Comparison of ENCODE assay signal across 16 mouse cellular contexts in the genomic region with DNA sequence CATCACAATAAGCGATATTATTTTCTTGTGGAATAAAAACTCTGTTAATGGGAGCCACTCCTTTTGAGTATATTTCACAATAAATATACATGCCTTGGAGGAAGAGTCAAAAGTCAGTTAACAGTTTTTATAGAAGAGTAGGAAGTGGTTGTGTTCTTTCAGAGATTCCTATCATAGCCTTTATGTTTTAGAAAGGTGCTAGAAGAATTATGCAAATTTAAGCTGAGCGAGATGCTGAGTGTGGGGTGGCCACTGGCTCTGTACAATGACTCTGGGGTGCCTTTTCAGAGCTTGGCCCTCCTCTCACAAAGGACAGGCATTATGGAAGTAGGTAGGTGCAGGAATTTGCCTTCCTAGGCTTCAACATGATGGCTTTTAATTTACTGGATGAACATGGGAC. TPM values are rescaled to one million over a fixed set of nuclear protein-coding genes. Genes with fewer than 3 reads are reported as not detected.
"Had no signal": no experiment of that assay in that cellular context is flagged by ENCODE, and none has a peak within 500 bp of the region (broad histone marks: within the 10 kb centered on the region; RNA-seq: fewer than 3 reads in every experiment).

No protein-coding gene starts in this region.

RNA-seq across cellular contexts. Expression of a gene that starts 7.8 kb away (rescaled TPM):
- polyA plus RNA-seq: hindbrain, embryonic 13.5 days; hindbrain, embryonic 15.5 days; hindbrain, postnatal 0 days had no signal

RNA-seq across cellular contexts. Expression of a gene that starts 58.6 kb away (rescaled TPM):
- polyA plus RNA-seq: heart, embryonic 11.5 days; heart, embryonic 13.5 days; heart, embryonic 15.5 days; heart, postnatal 0 days; hindbrain, embryonic 11.5 days; hindbrain, embryonic 13.5 days; hindbrain, embryonic 15.5 days; hindbrain, postnatal 0 days; intestine, embryonic 14.5 days; intestine, embryonic 16.5 days; kidney, embryonic 15.5 days; kidney, postnatal 0 days; limb, embryonic 11.5 days; limb, embryonic 13.5 days; limb, embryonic 15.5 days; liver, embryonic 12.5 days had no signal
